Mouse (Mus musculus) stomach, embryonic 15.5 days (tissue): ENCODE results near the gene Usf1. TPM values are rescaled to one million over a fixed set of nuclear protein-coding genes. Genes with fewer than 3 reads are reported as not detected.

Experiments
- ATAC-seq: fragments of 200-750 bp; cut with Nextera tagmentation; 2 replicates; pipeline ENCODE4 v1.8.0; 2017; ENCODE audit warnings: low read depth, moderate number of reproducible peaks, moderate TSS enrichment; ENCODE audit not compliant: insufficient read depth, low FRiP score
- H3K27ac ChIP-seq: fragments of 300-500 bp; sonication (generic); 2 replicates; pipeline ENCODE4 v1.5.1; 2015; ENCODE audit warnings: mild to moderate bottlenecking, inconsistent platforms
- H3K27me3 ChIP-seq: fragments of 300-500 bp; sonication (generic); replicated peaks from 2 replicates; pipeline ENCODE4 v1.6.1; 2015; ENCODE audit warnings: inconsistent platforms
- H3K36me3 ChIP-seq: fragments of 300-500 bp; sonication (generic); 2 replicates; pipeline ENCODE4 v1.6.1; 2015; ENCODE audit warnings: inconsistent platforms
- H3K4me1 ChIP-seq: fragments of 300-500 bp; sonication (generic); 2 replicates; pipeline ENCODE4 v1.6.1; 2015; ENCODE audit warnings: inconsistent platforms
- H3K4me2 ChIP-seq: fragments of 300-500 bp; sonication (generic); 2 replicates; pipeline ENCODE4 v1.6.1; 2015; ENCODE audit warnings: mild to moderate bottlenecking, inconsistent platforms
- H3K4me3 ChIP-seq: fragments of 300-500 bp; sonication (generic); replicated peaks from 2 replicates; pipeline ENCODE4 v1.5.1; 2015; ENCODE audit warnings: inconsistent platforms
- H3K9ac ChIP-seq: fragments of 300-500 bp; sonication (generic); 2 replicates; pipeline ENCODE4 v1.6.1; 2015; ENCODE audit warnings: inconsistent platforms
- H3K9me3 ChIP-seq: fragments of 300-500 bp; sonication (generic); 2 replicates; pipeline ENCODE4 v1.6.1; 2016; ENCODE audit warnings: inconsistent platforms
- WGBS: fragments of 180-500 bp; shearing (Covaris S2); methylation state at CpG from one replicate; pipeline ENCODE4 v1.1.7; 2015; 5-methylcytosine and 5-hydroxymethylcytosine counted together
- polyA plus RNA-seq: library from polyadenylated mRNA; unstranded; fragments of >200 nt; fragmentation: Nextera tagmentation; extraction: Ambion mirVana; gene quantifications from 2 replicates; pipeline ENCODE4 v1.2.1, GENCODE M21; 2015

Usf1 gene
- polyA plus RNA-seq: 63.3 and 66.5 TPM in 2 replicates

GRCm38 (mm10) chr1:171410947-171411484 is at the start of gene Usf1:
Gene Usf1 (plus strand): TSS chr1:171411313.
- Histone ChIP-seq H3K36me3 (peaks cover 5% of the 10 kb centered on the region), H3K9me3 (no peaks in the 10 kb centered on the region), H3K4me1 (peaks cover 10% of the 10 kb centered on the region; the same call in 1 of the 2 replicates), H3K27me3 (0 out of 2 replicates have a peak, but pooled peaks cover 5% of the 10 kb centered on the region), H3K4me3 (peak within 1 kb of the TSS; percentile 97), H3K27ac (peak within 1 kb of the TSS; percentile 94), H3K9ac (peak within 1 kb of the TSS; percentile 85), H3K4me2 (peak within 1 kb of the TSS; percentile 55)
- under 1% methylated on average over 36 of the region's 36 CpGs for WGBS
- peak; percentile 96 for ATAC-seq

DNA sequence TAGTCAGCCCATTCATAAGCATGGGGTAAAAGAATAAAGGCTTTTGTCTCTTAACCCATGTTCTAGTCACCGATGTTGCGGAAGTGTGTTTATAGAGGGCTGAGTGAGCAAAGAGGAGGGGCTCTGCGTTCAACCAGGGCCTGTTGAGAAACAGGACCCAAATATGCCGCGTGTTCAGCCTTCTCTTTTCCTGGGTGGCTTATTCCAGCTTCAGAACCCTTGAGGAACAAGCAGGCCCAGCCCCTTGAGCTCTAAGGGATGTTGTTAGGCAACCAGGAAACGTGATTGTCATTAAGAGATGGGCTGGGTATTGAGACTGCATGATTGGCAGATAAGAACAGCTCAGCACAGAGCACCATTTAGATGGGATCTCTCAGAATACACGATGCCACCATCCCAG is 45.2 kb upstream of the Usf1 start:
- Histone ChIP-seq H3K9me3 (no peaks in the 10 kb centered on the region), H3K36me3 (no peaks in the 10 kb centered on the region), H3K9ac (no peak overlapping the region), H3K4me3 (no peak overlapping the region), H3K27ac (no peak overlapping the region; the same call in 1 of the 2 replicates), H3K27me3 (no peaks in the 10 kb centered on the region), H3K4me2 (no peak overlapping the region), H3K4me1 (peaks cover 4% of the 10 kb centered on the region; the same call in 1 of the 2 replicates)
- WGBS: 52% methylated on average over 7 of the region's 7 CpGs
- ATAC-seq: no peak

DNA sequence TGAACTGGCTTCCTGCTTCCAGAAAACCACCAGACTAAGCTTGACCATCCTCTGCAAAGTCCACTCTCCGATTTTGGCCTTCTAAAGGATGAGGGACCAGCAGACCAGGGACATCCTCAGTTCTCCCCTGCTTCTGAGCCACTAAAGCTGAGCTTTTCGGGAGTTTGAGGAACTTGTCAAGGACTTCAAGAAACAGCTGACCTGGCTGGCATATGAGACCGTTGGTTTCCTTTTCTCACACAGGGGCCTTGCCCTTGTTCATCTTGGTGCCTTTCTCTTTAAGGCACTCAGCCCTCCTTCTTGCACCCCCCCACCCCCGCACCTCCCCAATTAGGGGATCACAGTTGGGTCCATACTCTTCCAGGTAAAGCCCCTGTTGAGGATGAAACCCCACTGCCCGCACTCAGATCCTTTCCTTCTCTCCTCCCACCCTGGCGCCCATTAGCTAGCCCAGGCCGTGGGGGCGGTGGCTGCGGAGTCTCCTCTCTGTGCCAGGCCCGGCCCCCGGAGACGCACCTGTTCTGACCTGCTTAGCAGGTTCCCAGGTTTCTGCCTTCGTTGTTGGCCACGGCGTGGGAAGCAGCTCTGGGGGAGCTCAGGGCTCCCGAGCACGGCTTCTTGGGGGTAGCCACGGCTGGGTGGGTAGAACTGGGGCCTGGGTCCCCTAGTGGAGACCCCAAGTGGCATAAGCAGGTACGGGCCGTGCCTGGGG is 41.1 kb upstream of the Usf1 start, which contains the start of gene Nectin4:
TSS of gene Nectin4 (plus strand) at position 255 of the 712 bp plus-strand sequence.
- Histone ChIP-seq H3K27me3 (no peaks in the 10 kb centered on the region), H3K4me3 (peak within 1 kb of the TSS; percentile 35), H3K4me2 (peak within 1 kb of the TSS; percentile 45), H3K36me3 (no peaks in the 10 kb centered on the region), H3K9me3 (no peaks in the 10 kb centered on the region), H3K27ac (peak within 1 kb of the TSS; percentile 75), H3K4me1 (peaks cover 8% of the 10 kb centered on the region), H3K9ac (0 out of 2 replicates have a peak within 1 kb of the TSS, but pooled peaks have one; percentile 17)
- peak; percentile 78 for ATAC-seq
- 35% methylated on average over 20 of the region's 20 CpGs for WGBS

DNA sequence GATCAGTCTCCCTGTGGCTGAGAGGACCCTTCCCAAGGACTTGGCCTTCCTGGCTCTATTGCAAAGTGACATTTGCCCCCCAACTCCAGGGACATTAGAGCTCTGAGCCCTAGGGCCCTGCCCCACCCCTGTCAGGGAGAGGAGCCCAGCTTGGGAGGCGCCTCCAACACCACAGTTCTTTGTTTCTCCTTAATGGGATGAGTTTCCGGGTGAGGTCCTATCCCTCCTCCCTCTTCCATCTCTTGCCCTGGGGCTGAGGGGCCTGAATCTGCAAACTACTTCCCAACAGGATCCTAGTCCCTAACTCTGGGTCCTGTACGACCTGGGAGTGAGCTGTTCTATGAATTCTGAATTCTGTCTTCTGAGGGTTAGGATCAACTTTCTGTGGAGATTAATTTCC is 38.2 kb upstream of the Usf1 start:
- Histone ChIP-seq H3K4me3 (no peak overlapping the region; the same call in 1 of the 2 replicates), H3K27ac (no peak overlapping the region), H3K4me1 (peaks cover 14% of the 10 kb centered on the region), H3K36me3 (no peaks in the 10 kb centered on the region), H3K27me3 (no peaks in the 10 kb centered on the region), H3K9me3 (no peaks in the 10 kb centered on the region), H3K9ac (no peak overlapping the region), H3K4me2 (peak overlapping the region; percentile 17; the same call in 1 of the 2 replicates)
- WGBS: 71% methylated on average over 3 of the region's 3 CpGs
- ATAC-seq: no peak

- H3K9ac ChIP-seq: no peak overlapping the region
- H3K36me3 ChIP-seq: no peaks in the 10 kb centered on the region
- no peak for ATAC-seq
- peak overlapping the region; percentile 21 for H3K4me2 ChIP-seq
- WGBS: 13% methylated on average over 2 of the region's 4 CpGs
- H3K27ac ChIP-seq: peak overlapping the region; percentile 55; the same call in 1 of the 2 replicates
- no peaks in the 10 kb centered on the region for H3K9me3 ChIP-seq
- H3K4me3 ChIP-seq: no peak overlapping the region
- peaks cover 14% of the 10 kb centered on the region for H3K4me1 ChIP-seq
- H3K27me3 ChIP-seq: no peaks in the 10 kb centered on the region
These were observed 37.2 kb upstream of the Usf1 start for GRCm38 (mm10) chr1:171373946-171374345.

DNA sequence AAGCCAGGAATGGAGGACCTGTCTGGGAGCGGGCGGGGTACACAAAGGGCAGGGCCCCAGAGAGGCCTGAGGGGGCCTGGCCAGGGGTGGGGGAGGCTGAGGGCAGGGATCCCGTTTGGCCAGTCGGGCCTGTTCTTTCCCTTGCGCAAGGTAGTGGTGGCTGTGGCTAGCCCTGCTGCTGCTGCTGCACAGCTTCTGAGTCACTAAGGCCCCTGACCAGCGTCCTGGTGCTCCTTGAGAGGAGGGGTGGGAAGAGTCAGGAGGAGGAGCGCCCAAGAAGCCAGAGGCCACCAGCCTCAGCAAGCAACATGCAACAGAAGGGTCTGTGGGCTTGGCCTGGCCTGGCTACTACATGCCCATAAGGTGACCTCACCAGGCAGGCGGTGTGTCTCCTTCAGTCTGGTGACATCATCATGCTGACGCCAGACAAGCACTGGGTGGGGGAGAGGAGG is 35.4 kb upstream of the Usf1 start:
- Histone ChIP-seq H3K36me3 (no peaks in the 10 kb centered on the region), H3K27ac (peak overlapping the region; percentile 63), H3K4me3 (no peak overlapping the region), H3K4me2 (peak overlapping the region; percentile 4; the same call in 1 of the 2 replicates), H3K4me1 (peaks cover 25% of the 10 kb centered on the region), H3K9me3 (no peaks in the 10 kb centered on the region), H3K27me3 (no peaks in the 10 kb centered on the region), H3K9ac (no peak overlapping the region)
- peak; percentile 86 for ATAC-seq
- 47% methylated on average over 9 of the region's 9 CpGs for WGBS

GRCm38 (mm10) chr1:171378298-171378697 is 32.8 kb upstream of the Usf1 start:
- 75% methylated on average over 6 of the region's 6 CpGs for WGBS
- Histone ChIP-seq H3K4me1 (peaks cover 25% of the 10 kb centered on the region), H3K27ac (no peak overlapping the region), H3K4me3 (no peak overlapping the region), H3K4me2 (no peak overlapping the region), H3K9ac (no peak overlapping the region), H3K9me3 (no peaks in the 10 kb centered on the region), H3K36me3 (no peaks in the 10 kb centered on the region), H3K27me3 (no peaks in the 10 kb centered on the region)
- ATAC-seq: no peak

GRCm38 (mm10) chr1:171379935-171380599 is 31.0 kb upstream of the Usf1 start:
- Histone ChIP-seq H3K27ac (peak overlapping the region; percentile 44; the same call in 1 of the 2 replicates), H3K4me1 (peaks cover 17% of the 10 kb centered on the region), H3K36me3 (no peaks in the 10 kb centered on the region), H3K27me3 (no peaks in the 10 kb centered on the region), H3K4me3 (peak overlapping the region; percentile 25), H3K9me3 (no peaks in the 10 kb centered on the region), H3K4me2 (peak overlapping the region; percentile 57), H3K9ac (no peak overlapping the region)
- 7% methylated on average over 31 of the region's 31 CpGs for WGBS
- ATAC-seq: 0 out of 2 replicates have a peak, but pooled peaks have one; percentile 9

GRCm38 (mm10) chr1:171382096-171382620 is 29.0 kb upstream of the Usf1 start:
- Histone ChIP-seq H3K4me3 (no peak overlapping the region), H3K4me1 (peaks cover 13% of the 10 kb centered on the region), H3K27ac (no peak overlapping the region), H3K27me3 (no peaks in the 10 kb centered on the region), H3K4me2 (no peak overlapping the region), H3K9ac (no peak overlapping the region), H3K36me3 (no peaks in the 10 kb centered on the region), H3K9me3 (no peaks in the 10 kb centered on the region)
- ATAC-seq: no peak
- WGBS: 86% methylated on average over 11 of the region's 11 CpGs

DNA sequence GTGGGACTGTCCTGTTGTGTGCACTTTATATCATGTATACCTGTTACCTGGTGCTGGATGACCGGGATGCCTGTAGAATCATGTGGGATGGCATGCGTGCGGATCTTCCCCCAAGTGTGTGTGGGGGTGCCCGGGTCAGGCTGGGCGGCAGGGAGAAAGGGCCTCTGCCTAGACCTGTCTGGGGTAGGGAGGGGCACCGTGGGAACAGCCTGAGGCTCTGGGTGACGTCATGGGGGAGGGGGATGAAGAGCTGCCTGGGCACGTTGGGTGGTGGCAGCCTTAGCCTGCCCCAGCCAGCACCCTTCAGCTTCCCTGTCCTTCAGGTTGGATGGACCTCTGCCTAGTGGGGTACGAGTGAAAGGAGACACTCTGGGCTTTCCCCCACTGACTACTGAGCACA is 26.8 kb upstream of the Usf1 start:
- peak; percentile 8; the same call in 1 of the 2 replicates for ATAC-seq
- no peak overlapping the region for H3K9ac ChIP-seq
- no peaks in the 10 kb centered on the region for H3K27me3 ChIP-seq
- no peaks in the 10 kb centered on the region for H3K9me3 ChIP-seq
- H3K36me3 ChIP-seq: no peaks in the 10 kb centered on the region
- peaks cover 15% of the 10 kb centered on the region for H3K4me1 ChIP-seq
- no peak overlapping the region for H3K27ac ChIP-seq
- WGBS: 56% methylated on average over 9 of the region's 9 CpGs
- H3K4me2 ChIP-seq: no peak overlapping the region
- no peak overlapping the region for H3K4me3 ChIP-seq

GRCm38 (mm10) chr1:171385171-171385570 is 25.9 kb upstream of the Usf1 start:
- ATAC-seq: no peak
- WGBS: 63% methylated on average over 9 of the region's 9 CpGs

More at GRCm38 (mm10) chr1:171385171-171385570, 25.9 kb upstream of the Usf1 start:
- H3K4me3 ChIP-seq: no peak overlapping the region
- H3K36me3 ChIP-seq: no peaks in the 10 kb centered on the region
- H3K9me3 ChIP-seq: no peaks in the 10 kb centered on the region
- no peak overlapping the region for H3K4me2 ChIP-seq
- peaks cover 8% of the 10 kb centered on the region for H3K4me1 ChIP-seq
- H3K27ac ChIP-seq: no peak overlapping the region
- no peak overlapping the region for H3K9ac ChIP-seq
- no peaks in the 10 kb centered on the region for H3K27me3 ChIP-seq
